Mouse (Mus musculus) kidney, adult 9 months (tissue): Measurements from ENCODE around the gene Spast.
"Not testable (repeated sequence)": the region's sequence is repeated elsewhere in the genome, so short reads cannot be mapped to it uniquely, and the experiment has no call there.

Source experiments
- DNase-seq: peaks from one replicate; pipeline ENCODE4 v3.0.0; 2022

Gene Spast

GRCm38 (mm10) chr17:74338937-74339804, at the start of gene Spast:
Gene Spast, plus strand, starts transcription at chr17:74338987.
- DNase-seq = peak; percentile 74

GRCm38 (mm10) chr17:74290198-74290597, 48.6 kb upstream of the Spast start:
- DNase-seq = no peak

GRCm38 (mm10) chr17:74290869-74291268, 47.9 kb upstream of the Spast start:
- no peak for DNase-seq

- DNase-seq = no peak
Observed at GRCm38 (mm10) chr17:74291640-74292361, 47.0 kb upstream of the Spast start.

GRCm38 (mm10) chr17:74293687-74294425, 44.9 kb upstream of the Spast start:
- DNase-seq = peak; percentile 41

- peak; percentile 86 for DNase-seq
Observed at GRCm38 (mm10) chr17:74294426-74295025, 44.3 kb upstream of the Spast start.

- peak; percentile 77 for DNase-seq
Observed at GRCm38 (mm10) chr17:74295026-74295970, 43.5 kb upstream of the Spast start, which contains the start of gene Memo1. Gene Memo1, minus strand, starts transcription at chr17:74295521.

- DNase-seq = peak; percentile 40
Observed at GRCm38 (mm10) chr17:74296076-74296823, 42.5 kb upstream of the Spast start.

GRCm38 (mm10) chr17:74296991-74297390, 41.8 kb upstream of the Spast start:
- DNase-seq = not testable (repeated sequence)

GRCm38 (mm10) chr17:74300089-74300488, 38.7 kb upstream of the Spast start:
- DNase-seq = no peak

GRCm38 (mm10) chr17:74304060-74304459, 34.7 kb upstream of the Spast start:
- DNase-seq = no peak

GRCm38 (mm10) chr17:74305616-74306015, 33.2 kb upstream of the Spast start:
- DNase-seq = no peak

- no peak for DNase-seq
Observed at GRCm38 (mm10) chr17:74306021-74306420, 32.8 kb upstream of the Spast start.

- DNase-seq = no peak
Observed at GRCm38 (mm10) chr17:74315445-74316308, 23.1 kb upstream of the Spast start.

GRCm38 (mm10) chr17:74316309-74316863, 22.4 kb upstream of the Spast start:
- peak; percentile 90 for DNase-seq

GRCm38 (mm10) chr17:74318721-74319120, 20.1 kb upstream of the Spast start:
- DNase-seq = no peak

GRCm38 (mm10) chr17:74322400-74323054, 16.3 kb upstream of the Spast start:
- DNase-seq = no peak

- DNase-seq = no peak
Observed at GRCm38 (mm10) chr17:74323844-74324243, 14.9 kb upstream of the Spast start, which contains the start of gene Dpy30. Gene Dpy30, minus strand, starts transcription at chr17:74323944.

GRCm38 (mm10) chr17:74327195-74327594, 11.6 kb upstream of the Spast start:
- DNase-seq = not testable (repeated sequence)
